Mouse (Mus musculus) frontal cortex, postnatal 36 days (tissue): ENCODE results near the gene H2al1i.
"Not testable (repeated sequence)": the region's sequence is repeated elsewhere in the genome, so short reads cannot be mapped to it uniquely, and the experiment has no call there.

Source experiments
- DNase-seq, 2 experiments: peaks; one replicate each; pipeline ENCODE4 v3.0.0; 2022; ENCODE audit warnings: low spot score in 2 of 2

The H2al1i gene

GRCm38 (mm10) chrX:11324359-11324758 is at the start of gene H2al1i:
Gene H2al1i, plus strand, starts transcription at chrX:11324659.
- not testable (repeated sequence) for DNase-seq

- no peak for DNase-seq
These were observed 47.4 kb upstream of the H2al1i start for GRCm38 (mm10) chrX:11277083-11277482.

GRCm38 (mm10) chrX:11280741-11281140 is 43.7 kb upstream of the H2al1i start:
- DNase-seq = no peak

- DNase-seq = no peak
These were observed 36.1 kb upstream of the H2al1i start for GRCm38 (mm10) chrX:11288306-11288882.

- no peak for DNase-seq
These were observed 35.2 kb upstream of the H2al1i start for GRCm38 (mm10) chrX:11289244-11289643.

- DNase-seq = not testable (repeated sequence)
These were observed 25.5 kb upstream of the H2al1i start, which contains the start of gene H2al1a for GRCm38 (mm10) chrX:11298957-11299356. Gene H2al1a, plus strand, starts transcription at chrX:11299257.

- DNase-seq = not testable (repeated sequence)
These were observed 22.3 kb upstream of the H2al1i start, which contains the start of gene H2al1b for GRCm38 (mm10) chrX:11302132-11302531. Gene H2al1b, plus strand, starts transcription at chrX:11302432.

- DNase-seq = not testable (repeated sequence)
These were observed 19.1 kb upstream of the H2al1i start, which contains the start of gene H2al1c for GRCm38 (mm10) chrX:11305355-11305754. Gene H2al1c, plus strand, starts transcription at chrX:11305655.

GRCm38 (mm10) chrX:11308524-11308923 is 15.9 kb upstream of the H2al1i start, which contains the start of gene H2al1d:
Gene H2al1d, plus strand, starts transcription at chrX:11308824.
- DNase-seq = not testable (repeated sequence)

GRCm38 (mm10) chrX:11311634-11312033 is 12.8 kb upstream of the H2al1i start, which contains the start of gene H2al1e:
Gene H2al1e, plus strand, starts transcription at chrX:11311934.
- DNase-seq = not testable (repeated sequence)

GRCm38 (mm10) chrX:11314858-11315257 is 9.6 kb upstream of the H2al1i start, which contains the start of gene H2al1f:
Gene H2al1f, plus strand, starts transcription at chrX:11315158.
- DNase-seq = not testable (repeated sequence)

GRCm38 (mm10) chrX:11317956-11318355 is 6.5 kb upstream of the H2al1i start, which contains the start of gene H2al1g:
Gene H2al1g, plus strand, starts transcription at chrX:11318256.
- DNase-seq = not testable (repeated sequence)

- not testable (repeated sequence) for DNase-seq
These were observed 3.3 kb upstream of the H2al1i start, which contains the start of gene H2al1h for GRCm38 (mm10) chrX:11321192-11321591. Gene H2al1h, plus strand, starts transcription at chrX:11321492.

- not testable (repeated sequence) for DNase-seq
These were observed 3.1 kb downstream of the H2al1i start, which contains the start of gene H2al1j for GRCm38 (mm10) chrX:11327522-11327921. Gene H2al1j, plus strand, starts transcription at chrX:11327822.

GRCm38 (mm10) chrX:11345762-11346161 is 21.3 kb downstream of the H2al1i start:
- no peak for DNase-seq

GRCm38 (mm10) chrX:11346756-11347155 is 22.3 kb downstream of the H2al1i start:
- DNase-seq = no peak

- no peak for DNase-seq
These were observed 36.4 kb downstream of the H2al1i start for GRCm38 (mm10) chrX:11360823-11361222.

GRCm38 (mm10) chrX:11361261-11361660 is 36.8 kb downstream of the H2al1i start:
- no peak for DNase-seq

- no peak for DNase-seq
These were observed 39.4 kb downstream of the H2al1i start for GRCm38 (mm10) chrX:11363890-11364289.

GRCm38 (mm10) chrX:11365151-11365550 is 40.7 kb downstream of the H2al1i start:
- DNase-seq = no peak
